In the genomic region with DNA sequence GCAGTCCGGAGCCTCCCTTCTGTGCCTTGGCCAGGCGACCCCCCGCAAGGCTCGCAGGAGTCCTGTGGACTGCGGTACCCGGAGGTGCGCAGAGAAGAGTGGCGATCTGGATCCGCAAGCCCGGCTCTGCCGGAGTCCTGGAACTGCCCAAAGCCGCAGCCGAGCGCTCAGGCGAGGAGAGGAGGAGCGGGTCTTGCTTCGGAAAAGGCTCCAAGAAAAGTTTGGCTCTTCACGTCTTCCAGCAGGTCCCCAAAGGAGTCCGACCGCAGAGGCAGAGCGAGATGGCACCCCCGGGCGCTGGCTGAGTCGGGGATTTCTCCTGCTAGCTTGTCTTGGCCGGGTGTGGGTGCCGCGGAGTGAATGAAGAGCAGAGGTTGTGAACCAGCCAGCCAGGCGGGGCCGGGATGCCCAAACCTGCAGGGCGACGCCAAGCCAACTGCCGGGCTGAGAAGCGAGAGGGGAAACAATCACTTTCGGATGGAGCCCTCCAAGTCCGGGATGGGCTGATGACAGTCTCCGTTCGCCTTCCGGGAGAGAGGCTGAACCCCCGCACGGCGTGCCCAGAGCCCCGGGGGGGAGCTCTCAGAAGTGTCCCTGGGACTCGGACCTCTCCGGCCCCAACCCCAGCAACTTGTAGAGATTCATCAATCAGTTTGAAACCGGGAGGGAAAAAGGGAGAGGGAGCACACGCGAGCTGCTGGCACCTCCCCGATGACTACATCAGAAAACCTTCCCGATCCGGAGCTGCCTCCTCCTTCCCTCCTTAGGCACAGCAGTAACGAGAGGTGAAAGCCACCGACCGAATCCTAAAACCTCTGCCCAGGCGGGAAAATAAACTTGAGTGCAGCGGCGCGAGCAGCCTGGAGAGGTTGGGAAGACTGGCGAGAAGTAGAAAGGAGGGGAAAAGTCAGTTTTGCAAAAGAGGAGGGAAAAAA, we compare ENCODE assay signal across 8 mouse cellular contexts. TPM values are rescaled to one million over a fixed set of nuclear protein-coding genes. Genes with fewer than 3 reads are reported as not detected.
DNase-seq lines count a peak whose midpoint lies in the region; ATAC-seq and TF ChIP-seq lines count a peak whose summit lies in the region.

No protein-coding gene starts in this region.

- H3K27me3 ChIP-seq in cerebellum, adult 2 months (ENCODE audit: control insufficient read depth, insufficient read depth, low read length): no peaks in the 10 kb centered on the region
- peaks cover 17% of the 10 kb centered on the region; the same call in 1 of the 2 replicates for H3K27me3 ChIP-seq in forebrain, postnatal 0 days (ENCODE audit: insufficient read depth, low read length)
- H3K27me3 ChIP-seq in lung, embryonic 15.5 days: no peaks in the 10 kb centered on the region; the same call in 1 of the 2 replicates

- ATAC-seq in forebrain, postnatal 0 days: peak; percentile 10
- ATAC-seq in lung, embryonic 15.5 days (ENCODE audit: borderline replicate concordance, extremely low read depth, low FRiP score, low TSS enrichment): peak; percentile 19

- peak overlapping the region; percentile 63 for H3K9ac ChIP-seq in forebrain, postnatal 0 days
- peak overlapping the region; percentile 67 for H3K9ac ChIP-seq in lung, embryonic 15.5 days

- H3K4me1 ChIP-seq in cerebellum, adult 2 months (ENCODE audit: control insufficient read depth, insufficient read depth, low read length): no peaks in the 10 kb centered on the region
- no peaks in the 10 kb centered on the region for H3K4me1 ChIP-seq in forebrain, postnatal 0 days (ENCODE audit: insufficient read depth)
- peaks cover 11% of the 10 kb centered on the region; the same call in 1 of the 2 replicates for H3K4me1 ChIP-seq in lung, embryonic 15.5 days

- no peaks in the 10 kb centered on the region for H3K36me3 ChIP-seq in forebrain, postnatal 0 days (ENCODE audit: insufficient read depth)
- H3K36me3 ChIP-seq in lung, embryonic 15.5 days: no peaks in the 10 kb centered on the region

- WGBS in cerebellum, adult 2 months: under 1% methylated on average over 58 of the region's 58 CpGs
- under 1% methylated on average over 57 of the region's 58 CpGs for WGBS in forebrain, postnatal 0 days
- under 1% methylated on average over 58 of the region's 58 CpGs for WGBS in lung, embryonic 15.5 days

- peak overlapping the region; percentile 62 for H3K4me3 ChIP-seq in cerebellum, adult 2 months (replicated peaks; ENCODE audit: insufficient read depth, low read depth, low read length)
- peak overlapping the region; percentile 70 for H3K4me3 ChIP-seq in forebrain, postnatal 0 days (ENCODE audit: low read depth, low read length)
- H3K4me3 ChIP-seq in lung, embryonic 15.5 days: peak overlapping the region; percentile 88

- no peaks in the 10 kb centered on the region for H3K9me3 ChIP-seq in forebrain, postnatal 0 days (ENCODE audit: low read length)
- no peaks in the 10 kb centered on the region for H3K9me3 ChIP-seq in lung, embryonic 15.5 days

- TF ChIP-seq POLR2A in cerebellum, adult 2 months (IDR thresholded peaks at IDR 0.05; ENCODE audit: borderline replicate concordance, insufficient read depth, low read length): no peak

- DNase-seq in MN1 (ENCODE audit: low spot score): peak; percentile 84
- DNase-seq in cerebellum, adult 2 months: peak; percentile 31 to 56
- DNase-seq in forebrain, postnatal 0 days: peak; percentile 65
- peak; percentile 64 for DNase-seq in heart, postnatal 4 days
- DNase-seq in layer of hippocampus, adult 8-10 months (ENCODE audit: low spot score in 2 of 2): peak; percentile 14 to 23
- peak; percentile 50 for DNase-seq in ovary, postnatal 14 days (ENCODE audit: low spot score)
- peak; percentile 63 to 78 for DNase-seq in urinary bladder, adult 18-20 months (ENCODE audit: low spot score in 2 of 2)

- H3K4me2 ChIP-seq in forebrain, postnatal 0 days (ENCODE audit: low read depth): peak overlapping the region; percentile 92
- H3K4me2 ChIP-seq in lung, embryonic 15.5 days: peak overlapping the region; percentile 99

- no peak overlapping the region for H3K27ac ChIP-seq in cerebellum, adult 2 months (ENCODE audit: insufficient read depth, low read length)
- H3K27ac ChIP-seq in forebrain, postnatal 0 days (ENCODE audit: low read depth, low read length): peak overlapping the region; percentile 75
- peak overlapping the region; percentile 87 for H3K27ac ChIP-seq in lung, embryonic 15.5 days

- TF ChIP-seq CTCF in cerebellum, adult 2 months (IDR thresholded peaks at IDR 0.05; ENCODE audit: borderline replicate concordance, insufficient read depth, low read depth, low read length): no peak
- TF ChIP-seq CTCF in forebrain, postnatal 0 days (IDR thresholded peaks at IDR 0.05; ENCODE audit: low read depth): no peak

RNA-seq across cellular contexts. Expression of gene Efna5, which starts 0.9 kb away (rescaled TPM):
- 4.1 and 5.2 TPM in 2 replicates for polyA plus RNA-seq in cerebellum, adult 2 months (2012; rRNA removed)
- total RNA-seq in forebrain, postnatal 0 days (2014; rRNA removed): 7.0 and 7.4 TPM in 2 replicates
- polyA plus RNA-seq in forebrain, postnatal 0 days (2015; fragmentation: Nextera tagmentation; extraction: Ambion mirVana): 15.0 and 27.0 TPM in 2 replicates
- total RNA-seq in heart, postnatal 4 days (2021): 10 to 100 TPM; 39.7 to 46.1 TPM
- 10 to 100 TPM in 3 of 4 experiments, 1 to 10 TPM in 1; 6.6 to 13.5 (median 11.4) TPM for total RNA-seq in layer of hippocampus, adult 8-10 months (2022)
- polyA plus RNA-seq in lung, embryonic 15.5 days (2015; fragmentation: Nextera tagmentation; extraction: Ambion mirVana): 12.6 and 13.3 TPM in 2 replicates

Comparison
In these comparisons a context has a peak if more than half of its experiments do, and no peak if none do; other contexts are left out.
1. DNase-seq: peak in every context shown above with its lines; median percentile 84 in MN1; 70 in urinary bladder, adult 18-20 months; 65 in forebrain, postnatal 0 days; 64 in heart, postnatal 4 days; 50 in ovary, postnatal 14 days; 44 in cerebellum, adult 2 months; 18 in layer of hippocampus, adult 8-10 months.